Mouse (Mus musculus): Measurements from ENCODE around the gene Tulp2. TPM values are rescaled to one million over a fixed set of nuclear protein-coding genes. Genes with fewer than 3 reads are reported as not detected.
"Not testable (repeated sequence)": the region's sequence is repeated elsewhere in the genome, so short reads cannot be mapped to it uniquely, and the experiment has no call there.

The Tulp2 gene
- total RNA-seq, 2 experiments from 2014 or later, result 0.16 TPM; not detected in 1

GRCm38 (mm10) chr7:45482166-45482565, 489 bp downstream of the Tulp2 start:
- intact Hi-C loops (cut with DNase I), result no loop called here
- no peak for DNase-seq

GRCm38 (mm10) chr7:45484985-45485384, 3.3 kb downstream of the Tulp2 start:
- DNase-seq; intact Hi-C loops (cut with DNase I): not testable (repeated sequence)

- no peak for DNase-seq
Observed at GRCm38 (mm10) chr7:45486158-45486557, 4.5 kb downstream of the Tulp2 start.

DNA sequence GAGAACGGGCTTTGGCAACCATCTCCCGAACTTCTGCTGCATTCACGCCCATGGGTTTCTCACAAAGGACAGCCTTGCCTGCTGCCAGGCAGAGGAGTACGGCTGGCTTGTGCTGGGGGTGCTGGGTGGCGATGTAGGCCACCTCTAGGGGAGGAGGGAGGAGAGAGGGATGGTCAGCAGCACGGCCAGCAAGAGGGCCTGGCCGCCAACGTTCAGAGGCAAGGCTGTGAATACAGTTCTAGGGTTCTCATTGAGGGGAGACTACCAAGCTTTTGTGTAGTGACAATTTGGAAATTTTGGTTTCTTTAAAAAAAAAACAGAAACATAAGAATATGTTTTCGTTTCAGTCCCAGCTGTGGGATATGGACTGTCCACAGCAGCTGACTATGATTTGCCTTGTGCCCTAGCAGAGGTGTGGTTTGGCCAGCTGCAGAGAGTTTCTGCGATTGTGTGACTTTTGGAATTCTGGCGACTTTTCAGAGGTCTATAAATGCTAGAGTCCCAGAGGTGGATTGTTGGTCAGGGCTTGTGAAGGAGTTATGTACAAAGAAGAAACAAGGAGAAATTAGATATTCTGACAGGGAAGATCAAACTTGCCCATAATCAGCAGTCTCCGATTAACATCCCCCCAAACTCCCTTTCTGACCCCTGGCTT, 5.2 kb downstream of the Tulp2 start, which contains the start of gene Gm45808:
Gm45808 (minus strand) TSS at position 51 of the 655 bp plus-strand sequence.
- intact Hi-C loops (cut with DNase I), result no loop called here
- DNase-seq, result no peak

More at GRCm38 (mm10) chr7:45486158-45486557, 4.5 kb downstream of the Tulp2 start:
- intact Hi-C loops (cut with DNase I), result no loop called here

GRCm38 (mm10) chr7:45487861-45488292, 6.2 kb downstream of the Tulp2 start:
- intact Hi-C loops (cut with DNase I), result no loop called here
- no peak for DNase-seq

DNA sequence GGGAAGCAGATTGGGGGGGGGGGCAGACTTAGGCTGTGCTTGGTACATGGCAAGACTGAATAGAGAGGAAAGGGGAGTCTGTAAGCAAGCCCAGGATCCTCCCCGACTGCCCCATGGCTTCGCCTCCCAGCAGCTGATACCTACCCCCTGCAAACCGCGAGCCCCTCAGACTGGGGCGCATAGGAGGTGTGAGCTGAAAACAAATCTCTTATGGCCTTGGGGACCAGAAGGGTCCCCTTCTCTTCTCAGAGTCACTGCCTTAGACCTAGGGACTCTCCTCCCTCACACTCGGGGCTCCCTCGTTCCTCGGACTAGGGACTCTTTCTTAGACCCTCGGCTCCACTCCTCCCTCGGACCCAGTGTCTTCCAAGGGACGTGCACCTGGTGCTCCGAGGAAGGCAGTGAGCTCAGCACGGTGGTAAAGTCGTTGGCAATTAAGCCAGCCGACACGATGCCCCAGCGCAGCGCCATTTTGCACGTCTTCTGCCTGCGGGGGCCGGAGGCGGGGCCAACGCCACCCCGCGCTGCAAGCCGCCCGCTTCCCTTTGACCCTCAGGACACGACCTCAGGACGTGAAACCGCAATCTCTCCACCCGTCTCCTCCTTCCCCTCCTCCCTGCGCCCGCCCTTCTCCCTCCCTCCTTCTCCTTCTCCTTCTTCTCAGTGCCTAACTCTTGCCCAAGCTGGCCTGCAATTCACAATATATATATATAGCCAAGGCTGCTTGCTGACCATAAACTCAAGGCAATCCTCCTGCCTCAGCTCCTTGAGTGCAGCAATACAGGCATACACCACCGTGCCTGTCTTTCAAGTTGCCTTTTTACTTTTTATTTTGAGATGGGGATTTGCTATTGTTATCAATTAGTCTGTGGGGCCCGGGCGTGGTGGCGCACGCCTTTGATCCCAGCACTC, 6.9 kb downstream of the Tulp2 start, which contains the start of gene Dhdh:
Dhdh (minus strand) TSS at position 513 of the 912 bp plus-strand sequence.
- intact Hi-C loops (cut with DNase I), result no loop called here
- peak; percentile 69 to 73 for DNase-seq

DNA sequence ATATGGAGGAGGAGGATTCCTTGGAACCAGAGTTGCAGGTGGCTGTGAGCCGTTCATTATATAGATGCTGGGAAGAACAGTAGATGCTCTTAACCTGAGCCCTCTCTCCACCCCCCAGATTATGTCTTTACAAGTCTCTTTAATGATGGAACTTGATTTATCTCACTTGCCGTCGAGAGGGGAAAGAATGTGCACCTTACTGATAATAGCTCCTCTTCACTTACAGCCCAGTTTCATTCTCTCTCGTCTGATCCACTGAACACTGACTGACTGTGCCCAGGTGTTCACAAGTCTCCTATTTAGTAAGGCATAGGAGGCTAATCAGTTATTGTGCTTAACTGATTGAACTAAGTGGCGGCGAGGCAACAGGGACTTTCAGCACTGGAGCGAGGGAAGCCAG, 7.9 kb downstream of the Tulp2 start:
- no peak for DNase-seq
- intact Hi-C loops (cut with DNase I), result no loop called here

DNA sequence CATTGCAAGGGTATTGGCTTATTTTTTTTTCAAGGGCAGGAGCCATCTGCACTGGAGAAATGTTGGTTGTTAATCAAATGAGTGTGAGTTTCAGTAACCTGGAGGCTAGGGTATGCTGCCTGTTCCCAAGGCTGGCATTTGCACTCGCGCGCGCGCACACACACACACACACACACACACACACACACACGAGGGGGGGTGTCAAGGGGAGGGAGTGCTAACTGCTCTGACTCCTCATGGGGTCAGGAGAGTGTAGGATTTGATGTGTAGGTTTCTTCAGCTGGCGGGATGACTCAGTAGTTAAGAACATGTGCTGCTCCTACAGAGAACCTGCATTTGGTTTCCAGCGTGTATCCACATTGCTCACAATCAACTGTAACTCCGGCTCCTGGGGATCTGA, 9.1 kb downstream of the Tulp2 start:
- intact Hi-C loops (cut with DNase I), result no loop called here
- no peak for DNase-seq

DNA sequence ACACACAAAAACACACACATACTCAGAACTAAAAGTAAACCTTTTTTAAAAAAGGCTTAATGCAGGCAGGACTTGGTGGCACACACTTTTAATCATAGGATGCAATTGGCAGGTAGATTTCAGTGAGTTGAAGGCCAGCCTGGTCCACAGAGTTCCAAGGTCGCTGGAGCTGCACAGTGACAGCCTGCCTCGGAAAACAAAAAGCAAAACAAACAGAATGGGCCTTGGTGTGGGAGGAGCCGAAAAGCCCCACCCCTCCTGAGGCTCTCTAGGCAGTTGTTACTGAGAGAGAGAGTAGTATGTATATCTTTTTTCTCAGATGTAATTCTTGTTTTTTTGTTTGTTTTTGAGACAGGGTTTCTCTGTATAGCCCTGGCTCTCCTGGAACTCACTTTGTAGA, 9.6 kb downstream of the Tulp2 start:
- intact Hi-C loops (cut with DNase I), result no loop called here
- no peak for DNase-seq

DNA sequence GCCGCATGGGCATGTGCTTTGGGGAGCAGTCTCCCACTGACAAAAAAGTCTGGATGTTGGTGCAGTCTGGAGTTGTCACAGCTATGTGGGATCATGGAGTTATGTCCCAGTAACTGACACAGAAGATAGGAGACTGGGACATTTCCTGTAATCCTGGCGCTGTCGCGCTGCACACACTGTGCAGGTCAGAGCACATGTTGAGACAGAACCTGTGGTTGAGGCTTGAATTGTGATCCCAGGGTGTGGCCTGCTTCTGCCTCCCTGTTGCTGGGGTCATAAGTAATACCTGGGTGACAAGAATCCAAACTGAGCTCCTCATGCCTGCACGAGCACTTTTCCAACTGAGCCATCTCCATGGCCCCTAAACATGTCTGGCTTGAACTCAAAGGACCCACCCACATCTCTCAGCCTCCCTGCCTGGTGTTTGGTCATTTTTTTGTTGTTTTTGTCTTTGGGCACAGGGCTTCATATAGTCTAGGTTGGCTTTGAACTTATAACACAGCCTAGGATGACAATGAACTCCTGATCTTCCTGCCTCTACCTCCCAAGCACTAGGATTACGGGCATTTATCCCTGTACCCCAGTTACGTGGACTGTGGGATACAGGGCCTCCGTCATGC, 10.7 kb downstream of the Tulp2 start:
- intact Hi-C loops (cut with DNase I), result no loop called here
- DNase-seq, result no peak

GRCm38 (mm10) chr7:45492951-45493350, 11.3 kb downstream of the Tulp2 start:
- intact Hi-C loops (cut with DNase I), result no loop called here
- peak in 1 of 2 experiments; percentile 46 for DNase-seq

DNA sequence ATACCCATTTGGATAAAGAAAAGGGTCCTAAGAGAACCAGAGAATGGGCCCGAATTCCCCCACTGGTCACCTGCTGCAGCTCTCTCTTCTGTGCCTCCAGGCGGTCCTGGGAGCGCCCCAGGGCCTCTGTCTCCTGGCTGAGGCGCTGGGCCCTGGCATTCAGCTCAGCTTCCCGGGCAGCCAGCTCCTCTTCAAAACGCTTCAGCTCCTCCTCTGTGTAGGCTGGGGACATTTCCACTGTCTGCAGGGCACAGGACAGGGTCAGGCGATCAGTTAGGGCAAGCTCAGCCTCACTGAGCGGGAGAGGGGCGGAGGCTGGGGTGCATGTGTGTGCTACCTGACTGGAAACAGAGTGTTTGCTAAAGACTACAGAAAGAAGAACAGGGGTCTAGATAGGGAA, 12.9 kb downstream of the Tulp2 start:
- intact Hi-C loops (cut with DNase I), result no loop called here

DNA sequence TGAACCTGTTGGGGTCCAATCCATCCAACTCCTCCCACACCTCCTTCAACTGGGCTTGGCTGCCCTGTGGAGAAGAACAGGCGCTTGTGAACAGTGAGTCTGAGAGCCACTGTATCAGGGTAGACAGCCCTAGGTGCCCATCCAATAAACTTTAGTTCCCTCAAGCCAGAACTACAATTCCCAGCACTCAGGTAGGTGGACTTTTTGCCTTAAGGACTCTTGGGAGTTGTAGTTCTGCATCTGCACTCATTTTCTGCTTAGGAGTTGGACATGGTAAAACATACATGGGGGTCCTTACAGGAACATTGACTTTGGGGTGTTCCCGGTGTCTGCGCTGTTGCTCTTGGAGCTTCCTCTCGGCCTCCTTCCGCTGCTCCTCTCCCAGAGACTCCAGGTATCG, 16.8 kb downstream of the Tulp2 start:
- no peak for DNase-seq
- intact Hi-C loops (cut with DNase I), result no loop called here

More for the DNA sequence above, 12.9 kb downstream of the Tulp2 start:
- DNase-seq, result no peak

DNA sequence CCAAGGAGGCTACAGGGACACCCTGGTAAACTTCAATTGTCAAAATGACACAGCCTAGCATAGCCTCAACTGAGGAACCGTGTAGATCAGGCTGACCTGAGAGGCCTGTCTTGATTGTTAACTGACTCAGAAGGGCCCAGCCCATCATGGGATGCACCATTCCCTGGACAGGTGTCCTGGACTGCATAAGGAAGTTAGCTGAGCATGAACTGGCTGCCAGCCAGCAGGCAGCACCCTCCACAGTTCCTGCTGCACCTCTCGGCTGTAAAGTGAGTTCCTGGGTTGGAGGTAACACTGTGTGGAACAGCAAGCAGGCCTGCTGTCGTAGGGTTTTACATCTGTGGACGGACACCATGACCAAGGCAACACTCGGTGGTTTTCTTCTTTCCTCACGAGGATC, 25.9 kb downstream of the Tulp2 start:
- DNase-seq, result no peak
- intact Hi-C loops (cut with DNase I), result no loop called here

DNA sequence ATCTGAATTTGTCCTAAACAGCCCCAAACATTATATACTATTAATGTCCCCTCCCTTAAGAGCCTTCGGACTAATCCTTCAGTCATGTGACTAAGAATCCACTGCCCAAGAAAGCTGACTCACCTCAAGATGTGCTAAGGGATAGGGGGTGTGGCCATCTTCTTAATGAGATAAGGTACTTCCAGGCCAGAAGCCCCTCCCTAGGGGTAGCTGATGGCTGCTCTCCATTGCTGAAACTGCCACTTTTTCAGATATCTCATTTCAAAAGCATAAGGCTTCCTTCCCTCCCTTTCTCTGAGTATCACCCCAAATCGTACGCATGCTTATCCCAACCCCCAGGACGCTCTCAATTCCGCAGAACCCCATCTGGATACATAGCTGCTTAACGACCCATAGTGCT, 26.9 kb downstream of the Tulp2 start:
- intact Hi-C loops (cut with DNase I), result no loop called here
- DNase-seq, result no peak

DNA sequence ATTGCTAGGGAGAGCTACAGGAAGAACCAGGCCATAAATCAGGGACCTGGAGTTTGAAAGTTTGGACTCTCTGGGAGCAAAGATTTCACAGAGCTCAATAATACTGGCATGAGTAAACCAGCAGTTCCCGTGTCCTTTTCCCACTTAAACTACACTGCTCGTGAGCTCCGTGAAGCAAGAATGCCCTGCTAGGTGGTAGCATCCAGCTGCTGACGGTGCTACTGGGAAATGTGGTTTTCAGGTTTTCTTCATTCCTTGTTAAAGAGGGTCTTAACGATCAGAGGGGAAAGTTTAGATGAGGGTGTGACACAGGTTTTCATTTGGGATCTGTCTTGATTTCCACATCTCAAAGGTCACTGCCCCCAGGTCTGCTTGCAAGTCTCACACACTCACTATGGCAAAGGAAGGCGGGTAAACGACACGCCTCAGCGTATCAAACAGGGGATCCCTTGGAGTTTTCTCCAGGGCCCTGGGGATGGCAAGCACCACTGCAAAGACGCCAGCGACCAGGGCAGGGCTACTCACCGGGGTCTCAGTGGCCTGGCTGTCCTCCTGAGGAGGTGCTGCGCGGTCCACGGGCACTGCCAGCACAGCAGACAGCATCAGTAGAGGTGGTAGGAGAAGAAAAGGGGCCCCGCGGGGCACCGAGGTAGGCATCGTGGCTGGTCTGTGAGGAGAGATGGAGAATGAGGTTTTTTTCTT, 27.7 kb downstream of the Tulp2 start:
- intact Hi-C loops (cut with DNase I), result no loop called here
- DNase-seq, result no peak

DNA sequence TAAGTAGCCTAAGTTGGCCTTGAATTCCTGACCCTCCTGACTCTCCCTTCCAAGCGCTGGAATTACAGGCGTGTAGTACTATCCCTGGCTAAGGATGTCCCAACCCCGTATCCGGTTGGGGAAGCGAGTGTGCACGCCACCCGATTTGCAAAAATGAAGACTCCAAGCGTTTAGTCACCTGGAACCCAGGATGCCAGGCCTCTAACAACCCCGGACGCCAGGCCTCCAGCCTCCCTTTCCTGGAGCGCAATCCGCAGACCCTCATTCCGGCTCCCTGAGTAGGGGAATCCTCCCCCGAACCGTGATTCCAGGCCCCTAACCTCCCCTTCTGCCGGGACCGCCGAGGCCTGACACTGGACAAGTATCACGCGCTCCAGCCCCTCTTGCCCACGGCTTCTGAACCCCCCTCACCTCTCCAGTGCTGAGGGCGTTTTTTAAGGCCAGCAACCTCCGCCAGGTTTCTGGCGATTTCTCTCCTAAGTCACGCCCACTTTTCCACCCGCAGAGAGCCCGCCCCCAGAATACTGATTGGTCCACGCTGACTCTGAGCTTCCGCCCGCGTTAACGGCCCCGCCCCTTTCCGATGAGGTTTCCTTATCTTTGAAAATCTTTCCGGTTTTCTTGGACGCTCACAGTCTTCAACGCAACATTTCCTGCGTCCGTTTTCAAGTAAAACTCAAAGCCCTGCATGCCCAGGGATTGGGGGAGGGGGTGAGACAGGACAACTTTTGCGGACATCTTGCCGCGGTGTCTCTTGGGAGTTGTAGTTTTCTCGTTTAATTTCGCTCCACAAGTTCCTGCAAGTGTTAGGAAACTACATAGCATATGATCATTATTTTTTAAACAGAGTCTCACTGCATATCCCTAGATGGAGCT, 28.5 kb downstream of the Tulp2 start, which contains the start of gene Nucb1:
Nucb1 (minus strand) TSS at position 495 of the 876 bp plus-strand sequence.
- intact Hi-C loops (cut with DNase I), result no loop called here
- DNase-seq, result peak; percentile 91 to 94

- no peak for DNase-seq
- intact Hi-C loops (cut with DNase I), result no loop called here
Observed at GRCm38 (mm10) chr7:45514411-45514810, 32.7 kb downstream of the Tulp2 start.

- intact Hi-C loops (cut with DNase I), result no loop called here
Observed at GRCm38 (mm10) chr7:45515436-45515835, 33.8 kb downstream of the Tulp2 start.

More at GRCm38 (mm10) chr7:45515436-45515835, 33.8 kb downstream of the Tulp2 start:
- no peak for DNase-seq
